8 mouse cellular contexts compared by ENCODE assay signal in the genomic region with DNA sequence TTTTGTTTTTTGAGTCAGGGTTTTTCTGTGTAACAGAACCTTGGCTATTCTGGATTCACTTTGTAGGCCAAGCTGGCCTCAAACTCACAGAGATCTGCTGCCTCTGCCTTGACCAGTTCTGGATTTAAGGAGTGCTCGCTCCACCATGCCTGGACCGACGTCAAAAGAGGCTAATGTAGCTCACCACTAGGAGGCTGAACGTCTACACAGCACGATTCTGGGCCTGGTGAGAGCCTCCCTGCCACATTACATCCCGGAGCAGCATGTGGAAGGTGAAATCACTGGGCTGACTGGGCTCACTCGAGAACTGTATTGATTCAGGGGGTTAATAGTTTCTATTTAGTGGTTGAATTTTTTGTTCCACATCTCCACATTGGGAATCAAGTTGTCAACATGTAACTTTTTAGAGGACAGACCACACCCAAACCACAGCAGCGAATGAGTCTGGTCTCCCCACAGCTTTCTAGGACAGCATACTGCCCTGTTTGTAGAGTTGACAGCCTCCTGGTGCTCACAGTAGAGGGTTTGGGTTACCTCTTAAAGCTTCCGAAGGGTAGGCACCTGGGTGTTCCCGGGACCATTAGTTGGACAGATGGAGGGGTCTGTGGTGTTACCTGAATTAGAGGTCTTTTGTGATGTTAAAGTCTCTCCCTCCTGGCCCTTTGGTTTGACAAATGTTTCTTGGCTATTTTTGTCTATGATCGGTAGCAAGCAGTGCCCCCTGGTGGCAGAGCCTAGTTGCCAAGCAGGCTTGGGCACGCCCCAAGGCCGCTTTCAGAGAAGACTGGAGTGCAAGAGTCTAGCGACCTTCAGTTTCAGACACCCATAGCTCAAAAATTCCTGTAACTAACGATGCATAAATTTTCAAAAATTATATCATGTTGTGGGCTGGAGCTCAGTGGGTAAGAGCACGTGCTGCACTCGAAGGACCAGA. TPM values are rescaled to one million over a fixed set of nuclear protein-coding genes. Genes with fewer than 3 reads are reported as not detected.
DNase-seq lines count a peak whose midpoint lies in the region; ATAC-seq lines count a peak whose summit lies in the region.

No protein-coding gene starts in this region.

- ATAC-seq in cerebellum, adult (ENCODE audit: insufficient number of reproducible peaks, low FRiP score, low TSS enrichment), result no peak
- peak; percentile 82 for ATAC-seq in megakaryocyte-erythroid progenitor cell, adult 5-6 weeks (replicated peaks; ENCODE audit: low FRiP score, low TSS enrichment, poor library complexity, severe bottlenecking)

- peak; percentile 41 for DNase-seq in cerebellum, adult 11 months
- peak; percentile 84 for DNase-seq in R1 (ENCODE audit: low read depth, low spot score)
- peak; percentile 52 to 61 for DNase-seq in cerebellum, postnatal 36 days
- peak; percentile 72 to 83 for DNase-seq in heart, postnatal 10 days
- peak; percentile 49 to 60 for DNase-seq in layer of hippocampus, postnatal 14 days (ENCODE audit: low spot score in 2 of 2)
- DNase-seq in spleen, postnatal 14 days (ENCODE audit: low spot score in 2 of 2), result peak; percentile 25 to 51

- intact Hi-C loops in heart, postnatal 10 days (cut with DNase I), result loop anchor here (1.0 kb wide), 1 partner anchor 52 kb away; the partner anchor contains the start of gene Gm49601

RNA-seq across cellular contexts. Expression of gene Sept5, which starts 48.3 kb away (rescaled TPM):
- total RNA-seq in heart, postnatal 10 days (2021), result 10 to 100 TPM; 11.3 to 11.6 TPM
- 100 to 1,000 TPM; 605 to 622 TPM for total RNA-seq in layer of hippocampus, postnatal 14 days (2021)
- total RNA-seq in megakaryocyte-erythroid progenitor cell, adult 5-6 weeks (2014; fragmentation: Nextera tagmentation), result 0.64 TPM in 1 of 2 replicates, not detected in the other
- total RNA-seq in megakaryocyte-erythroid progenitor cell, adult 5-6 weeks (2017), result 0.09 TPM in 1 of 2 replicates, not detected in the other

RNA-seq across cellular contexts. Expression of gene Gm49601, which starts 51.8 kb away (rescaled TPM):
- total RNA-seq in heart, postnatal 10 days (2021), result 1 to 10 TPM; 2.2 to 4.1 TPM
- 100 to 1,000 TPM; 138 to 159 TPM for total RNA-seq in layer of hippocampus, postnatal 14 days (2021)
- total RNA-seq in megakaryocyte-erythroid progenitor cell, adult 5-6 weeks (2014; fragmentation: Nextera tagmentation), result not detected in 2 replicates
- 0.80 TPM in 1 of 2 replicates, not detected in the other for total RNA-seq in megakaryocyte-erythroid progenitor cell, adult 5-6 weeks (2017)

RNA-seq across cellular contexts. Expression of gene Gp1bb, which starts 55.8 kb away (rescaled TPM):
- total RNA-seq in heart, postnatal 10 days (2021), result 1 to 10 TPM in 1 of 2 experiments, under 1 TPM in 1; 0.77 to 1.2 TPM
- total RNA-seq in layer of hippocampus, postnatal 14 days (2021), result 1 to 10 TPM; 2.1 to 3.0 TPM
- total RNA-seq in megakaryocyte-erythroid progenitor cell, adult 5-6 weeks (2014; fragmentation: Nextera tagmentation), result 0.72 and 0.87 TPM in 2 replicates
- 1.6 and 3.4 TPM in 2 replicates for total RNA-seq in megakaryocyte-erythroid progenitor cell, adult 5-6 weeks (2017)

Comparison
In these comparisons a context has a peak if more than half of its experiments do, and no peak if none do; other contexts are left out.
1. RNA of gene Sept5, which starts 48.3 kb away (total RNA-seq): 605 to 622 TPM in layer of hippocampus, postnatal 14 days; 11.3 to 11.6 TPM in heart, postnatal 10 days and 0.09 to 0.64 TPM in megakaryocyte-erythroid progenitor cell, adult 5-6 weeks; every median in the first group is over 10 times any median in the second.
2. RNA of gene Gm49601, which starts 51.8 kb away (total RNA-seq): 138 to 159 TPM in layer of hippocampus, postnatal 14 days; 2.2 to 4.1 TPM in heart, postnatal 10 days and 0.80 TPM in megakaryocyte-erythroid progenitor cell, adult 5-6 weeks; every median in the first group is over 10 times any median in the second.
3. Peak in every context shown above with its lines, with median percentiles within 50 percentile points of each other: DNase-seq.